Mouse (Mus musculus) skeletal muscle tissue, postnatal 0 days (tissue): Measurements from ENCODE around the gene Tmem185b. TPM values are rescaled to one million over a fixed set of nuclear protein-coding genes. Genes with fewer than 3 reads are reported as not detected.

Source experiments
- polyA plus RNA-seq: library from polyadenylated mRNA; unstranded; fragments of >200 nt; fragmentation: Nextera tagmentation; extraction: Ambion mirVana; gene quantifications from 2 replicates; pipeline ENCODE4 v1.2.1, GENCODE M21; 2015

The Tmem185b gene
- polyA plus RNA-seq = 9.3 and 10.2 TPM in 2 replicates

GRCm38 (mm10) chr1:119525689-119526591, at the start of gene Tmem185b:
Tmem185b (plus strand) TSS chr1:119526160.

GRCm38 (mm10) chr1:119504260-119505062, 21.5 kb upstream of the Tmem185b start, which contains the start of gene Ralb:
Ralb (minus strand) TSS chr1:119504794.

Other genes starting within 250 kb of the Tmem185b start
- 0.49 and 0.78 TPM in 2 replicates for gene Inhbb, start 103.9 kb upstream of the Tmem185b start, polyA plus RNA-seq
- 47.6 and 64.7 TPM in 2 replicates for gene Ralb, start 21.4 kb upstream of the Tmem185b start, polyA plus RNA-seq
- gene Epb41l5, start 122.8 kb downstream of the Tmem185b start, polyA plus RNA-seq = 2.1 and 2.3 TPM in 2 replicates